Mouse (Mus musculus) brown adipose tissue, adult 24 weeks (tissue): ENCODE measurements around the gene Sit1. TPM values are rescaled to one million over a fixed set of nuclear protein-coding genes. Genes with fewer than 3 reads are reported as not detected.

Experiments used
- H3K27ac ChIP-seq: fragments of 200-500 bp; replicated peaks from 2 replicates; pipeline ENCODE4 v1.5.1; 2012; ENCODE audit warnings: low read depth, mild to moderate bottlenecking, low read length
- H3K4me1 ChIP-seq: fragments of 200-500 bp; 2 replicates; pipeline ENCODE4 v1.6.1; 2012; ENCODE audit warnings: low read length, mixed read lengths; ENCODE audit not compliant: control insufficient read depth, insufficient read depth, insufficient read length
- H3K4me3 ChIP-seq: fragments of 200-500 bp; 2 replicates; pipeline ENCODE4 v1.5.1; 2012; ENCODE audit warnings: low read depth, mild to moderate bottlenecking, low read length, moderate library complexity; ENCODE audit not compliant: insufficient read depth
- polyA plus RNA-seq: library from polyadenylated mRNA; stranded (reverse); fragments of >200 nt; gene quantifications from 2 replicates; pipeline ENCODE4 v1.2.4, GENCODE M21; 2012; ENCODE audit not compliant: missing spikeins, insufficient read depth, insufficient read length

Gene Sit1
- polyA plus RNA-seq, 1 experiment: not detected

DNA sequence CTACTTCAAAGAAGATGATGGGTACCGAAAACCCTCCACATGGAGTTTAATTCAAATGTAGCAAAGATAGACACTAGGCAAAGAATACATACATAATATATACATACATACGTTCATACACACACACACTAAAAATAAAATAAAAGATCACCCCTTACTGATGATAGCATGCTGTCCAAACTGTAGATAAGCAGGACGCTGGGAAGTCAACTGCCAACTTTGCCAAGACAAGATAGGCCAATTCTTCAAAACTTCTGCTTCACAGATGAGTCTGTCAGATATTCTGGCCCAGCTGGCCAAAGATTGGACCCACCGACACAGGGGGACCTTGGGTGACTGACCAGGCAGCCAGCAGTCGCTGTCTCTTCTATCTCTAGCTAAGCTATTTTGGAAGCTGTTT is 20.4 kb downstream of the Sit1 start:
- Histone ChIP-seq H3K27ac (no peak overlapping the region), H3K4me1 (no peaks in the 10 kb centered on the region), H3K4me3 (no peak overlapping the region)

DNA sequence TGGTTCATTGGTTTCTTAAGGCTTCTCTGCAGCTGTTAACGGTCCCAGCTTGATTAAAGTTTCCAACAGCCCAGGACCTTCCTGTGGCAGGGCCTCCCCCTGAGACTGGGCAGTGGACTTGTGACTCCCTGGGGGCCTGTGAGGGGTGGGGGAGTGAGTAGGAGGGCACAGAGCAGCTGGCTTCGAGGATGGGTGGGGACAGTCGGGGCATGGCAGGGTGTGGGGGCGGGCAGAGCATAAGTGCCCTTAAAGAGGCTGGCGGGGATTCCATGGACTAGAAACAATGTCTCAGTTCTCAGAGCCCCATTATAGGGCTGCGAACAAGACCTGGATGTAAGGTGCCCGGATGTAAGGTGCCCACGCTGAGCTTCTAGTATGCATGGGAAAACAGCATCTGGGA is 26.4 kb downstream of the Sit1 start:
- Histone ChIP-seq H3K4me1 (no peaks in the 10 kb centered on the region), H3K27ac (no peak overlapping the region), H3K4me3 (no peak overlapping the region)

DNA sequence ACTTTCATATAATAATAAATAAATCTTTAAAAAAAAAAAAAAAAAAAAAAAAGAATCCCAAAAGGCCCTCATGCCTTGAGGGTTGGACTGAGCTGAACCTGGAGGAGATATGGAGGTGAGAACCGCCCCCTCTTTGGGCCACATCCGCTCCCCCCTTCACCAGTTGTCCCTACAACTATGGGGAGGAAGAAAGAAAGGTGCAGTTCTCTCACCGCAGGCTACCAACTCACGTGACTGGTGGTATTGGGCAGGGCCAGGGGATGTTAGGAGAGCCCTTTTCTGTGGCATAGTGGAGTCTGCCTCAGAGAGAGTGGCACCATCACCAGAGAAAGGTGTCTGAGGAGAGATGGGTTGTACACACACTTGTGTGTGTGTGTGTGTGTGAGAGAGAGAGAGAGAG is 27.1 kb downstream of the Sit1 start:
- Histone ChIP-seq H3K27ac (no peak overlapping the region), H3K4me3 (no peak overlapping the region), H3K4me1 (no peaks in the 10 kb centered on the region)

DNA sequence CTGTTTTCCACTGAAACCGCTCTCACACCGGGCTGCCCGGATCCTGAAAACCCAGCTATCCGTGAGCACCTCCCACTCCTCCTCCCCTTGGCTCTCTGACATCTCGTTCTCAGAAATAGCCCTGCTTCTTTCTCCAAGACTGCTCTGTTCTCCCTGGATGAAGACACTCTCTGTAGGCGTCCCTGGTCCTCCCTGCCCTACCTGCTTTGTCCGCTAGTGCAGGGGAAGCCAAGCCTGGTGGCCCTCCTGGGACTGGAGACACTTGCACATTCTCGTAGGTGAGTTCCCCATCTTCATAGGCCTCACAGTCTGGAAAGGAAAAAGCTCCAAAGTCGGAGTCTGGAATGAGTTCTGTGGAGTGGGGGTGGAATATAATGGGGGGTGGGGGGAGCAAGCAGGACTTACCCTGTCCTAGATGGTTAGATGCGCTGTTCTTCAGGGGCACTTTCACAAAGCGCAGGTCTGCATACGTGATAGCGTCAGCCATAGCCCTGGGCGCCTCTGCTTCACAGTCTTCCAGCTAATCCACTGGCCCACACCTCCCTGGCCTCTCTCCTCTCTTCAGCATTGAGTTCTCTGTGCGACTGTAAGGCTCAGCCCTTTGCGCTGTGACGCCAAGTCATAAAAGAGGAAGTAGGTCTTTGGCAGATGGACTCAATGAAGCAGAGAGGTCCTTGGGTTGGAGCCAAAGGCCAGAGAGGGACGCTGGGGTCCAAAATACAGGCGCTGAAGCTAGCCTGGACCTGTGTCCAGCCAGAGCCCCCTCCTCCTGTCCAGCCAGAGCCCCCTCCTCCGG is 29.3 kb downstream of the Sit1 start, which contains the start of gene Cd72:
TSS of gene Cd72 (minus strand) at position 588 of the 796 bp plus-strand sequence.
- H3K4me1 ChIP-seq: no peaks in the 10 kb centered on the region
- H3K4me3 ChIP-seq: 0 out of 2 replicates have a peak within 1 kb of the TSS, but pooled peaks have one; percentile 1
- H3K27ac ChIP-seq: no peak within 1 kb of the TSS

DNA sequence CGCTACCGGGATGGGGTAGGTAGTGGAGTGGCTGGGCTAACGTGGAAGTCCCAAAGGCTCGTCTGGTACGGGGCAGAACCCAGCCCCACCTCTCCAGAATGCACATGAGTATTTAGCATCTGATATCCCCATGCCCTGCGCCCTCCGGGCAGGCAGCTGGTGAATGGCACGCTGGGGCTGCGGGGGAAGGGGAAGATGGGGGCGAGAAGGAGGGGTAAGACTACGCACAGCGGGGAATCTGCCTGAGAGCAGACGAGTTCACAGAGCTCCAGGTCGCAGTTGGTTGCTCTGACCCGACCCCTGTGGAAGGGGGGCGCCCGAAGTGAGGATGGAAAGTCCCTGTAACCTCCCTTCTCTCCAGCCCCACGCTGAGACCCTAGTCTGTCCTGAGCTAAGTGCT is 30.1 kb downstream of the Sit1 start:
- H3K4me1 ChIP-seq: no peaks in the 10 kb centered on the region
- no peak overlapping the region for H3K27ac ChIP-seq
- H3K4me3 ChIP-seq: peak overlapping the region; percentile 23

DNA sequence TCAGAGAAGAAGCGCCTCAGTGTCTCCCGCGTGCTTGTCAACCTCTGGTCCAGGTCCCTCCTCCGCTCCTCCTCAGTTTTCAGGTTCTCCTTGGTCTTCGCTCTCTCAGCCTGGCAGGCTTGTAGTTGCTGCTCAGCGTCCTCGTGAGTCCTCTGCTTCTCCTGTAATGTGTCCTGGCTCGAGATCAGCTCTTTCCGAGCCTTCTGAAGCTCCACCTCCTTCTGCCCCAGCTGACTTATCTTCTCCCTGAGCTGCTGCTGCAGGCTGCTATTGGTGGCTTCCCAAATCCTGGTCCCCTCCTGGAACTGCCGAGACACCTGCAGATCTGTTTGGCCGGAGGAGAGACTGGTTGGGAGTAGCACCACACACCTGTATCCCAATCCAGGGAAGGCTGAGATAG is 31.2 kb downstream of the Sit1 start:
- H3K27ac ChIP-seq: no peak overlapping the region
- no peaks in the 10 kb centered on the region for H3K4me1 ChIP-seq

DNA sequence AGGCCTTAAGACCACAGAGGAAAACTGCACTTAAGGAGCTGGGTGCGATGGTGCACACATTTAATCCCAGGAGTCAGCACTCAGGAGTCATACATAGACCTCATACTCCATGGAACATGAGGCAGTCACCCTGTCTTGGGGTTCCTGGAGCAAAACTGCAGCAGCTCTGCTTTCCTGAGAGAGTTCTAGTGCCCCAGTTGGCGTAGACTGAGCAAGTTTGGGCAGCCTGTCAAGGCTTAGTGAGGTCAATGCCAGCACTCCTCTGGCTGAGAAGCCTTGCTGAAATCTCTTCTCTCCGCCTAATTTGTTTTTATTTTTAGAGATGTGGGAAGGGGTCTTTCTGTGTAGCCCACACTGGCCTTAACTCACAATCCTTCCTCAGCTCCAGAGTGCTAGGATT is 35.0 kb downstream of the Sit1 start:
- no peak overlapping the region for H3K27ac ChIP-seq

More for the DNA sequence above, 31.2 kb downstream of the Sit1 start:
- no peak overlapping the region for H3K4me3 ChIP-seq

DNA sequence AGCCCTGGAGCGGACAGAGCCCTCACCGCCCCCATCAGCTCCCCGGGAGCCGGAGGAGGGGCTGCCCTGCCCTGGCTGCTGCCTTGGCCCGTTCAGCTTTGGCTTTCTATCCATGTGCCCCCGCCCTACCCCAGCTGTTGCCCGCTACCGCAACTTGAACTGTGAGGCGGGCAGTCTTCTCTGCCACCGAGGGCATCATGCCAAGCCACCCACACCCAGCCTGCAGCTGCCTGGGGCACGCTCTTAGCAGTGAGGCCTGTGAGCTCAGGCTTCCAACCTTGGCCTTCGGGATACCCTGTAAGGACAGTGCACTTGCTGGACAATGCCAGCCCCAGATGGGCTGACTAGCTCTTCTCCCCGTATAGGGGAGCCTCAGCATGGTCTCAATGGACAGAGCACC is 36.3 kb downstream of the Sit1 start:
- Histone ChIP-seq H3K4me1 (no peaks in the 10 kb centered on the region), H3K27ac (no peak overlapping the region), H3K4me3 (no peak overlapping the region)

More for the DNA sequence above, 35.0 kb downstream of the Sit1 start:
- no peak overlapping the region for H3K4me3 ChIP-seq
- no peaks in the 10 kb centered on the region for H3K4me1 ChIP-seq

DNA sequence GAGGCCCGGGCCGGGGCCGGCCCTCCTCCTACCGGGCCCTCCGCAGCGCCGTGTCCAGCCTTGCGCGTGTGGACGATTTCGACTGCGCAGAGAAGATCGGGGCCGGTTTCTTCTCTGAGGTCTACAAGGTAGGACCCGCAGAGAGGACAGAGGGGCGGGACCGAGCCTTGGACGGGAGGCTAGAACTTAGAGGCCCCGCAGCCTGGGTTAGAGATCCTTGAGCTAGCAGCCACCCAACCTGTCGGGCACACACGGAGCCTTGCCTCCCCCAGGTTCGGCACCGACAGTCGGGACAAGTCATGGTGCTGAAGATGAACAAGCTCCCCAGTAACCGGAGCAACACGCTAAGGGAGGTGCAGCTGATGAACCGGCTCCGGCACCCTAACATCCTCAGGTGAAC is 40.0 kb downstream of the Sit1 start:
- Histone ChIP-seq H3K4me1 (no peaks in the 10 kb centered on the region), H3K4me3 (peak overlapping the region; percentile 66), H3K27ac (no peak overlapping the region)

DNA sequence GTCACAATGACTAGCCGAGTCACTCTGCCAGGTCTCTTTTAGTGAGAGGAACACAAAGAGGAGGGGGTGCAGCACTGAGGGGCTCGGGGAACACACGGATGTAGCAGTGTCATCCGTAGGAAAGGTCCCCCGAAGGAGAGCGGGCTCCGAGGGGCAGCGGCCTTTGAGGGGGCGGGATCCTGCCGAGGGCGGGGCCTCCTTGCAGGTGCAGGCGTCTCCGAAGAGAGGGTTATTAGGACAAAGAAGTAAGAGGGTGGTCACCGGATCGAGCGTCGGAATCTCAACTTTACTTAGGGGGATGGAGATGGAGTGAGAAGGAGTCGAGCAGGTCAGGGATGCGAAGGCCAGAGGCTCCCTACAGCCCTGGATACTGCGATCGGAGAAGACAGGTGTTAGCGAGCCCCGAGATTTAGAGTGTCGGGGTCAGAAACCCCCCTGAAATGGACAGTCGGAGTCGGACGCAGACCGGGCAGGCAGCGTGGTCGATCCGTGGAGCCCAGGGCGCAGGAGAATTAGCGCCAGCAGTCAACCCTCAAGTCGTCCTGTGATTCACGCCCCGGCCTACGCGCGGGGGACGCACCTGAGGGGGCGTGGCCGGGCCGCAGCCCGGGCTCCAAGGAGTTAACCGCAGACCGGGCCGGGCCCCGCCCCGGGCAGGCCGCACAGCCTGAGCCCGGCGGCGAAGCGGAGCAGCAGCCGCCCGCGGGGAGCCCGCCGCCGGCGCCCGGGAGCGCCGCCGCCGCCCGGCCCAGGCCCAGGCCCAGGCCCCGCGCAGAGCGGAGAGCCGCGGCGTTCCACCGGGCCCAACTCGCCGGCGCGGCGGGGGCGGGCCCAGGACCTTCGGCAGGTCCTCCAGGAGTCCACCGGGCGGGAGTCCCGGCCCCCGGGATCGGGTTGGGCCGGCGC is 40.8 kb downstream of the Sit1 start:
- H3K4me1 ChIP-seq: no peaks in the 10 kb centered on the region
- H3K27ac ChIP-seq: peak overlapping the region; percentile 78
- peak overlapping the region; percentile 66 for H3K4me3 ChIP-seq

DNA sequence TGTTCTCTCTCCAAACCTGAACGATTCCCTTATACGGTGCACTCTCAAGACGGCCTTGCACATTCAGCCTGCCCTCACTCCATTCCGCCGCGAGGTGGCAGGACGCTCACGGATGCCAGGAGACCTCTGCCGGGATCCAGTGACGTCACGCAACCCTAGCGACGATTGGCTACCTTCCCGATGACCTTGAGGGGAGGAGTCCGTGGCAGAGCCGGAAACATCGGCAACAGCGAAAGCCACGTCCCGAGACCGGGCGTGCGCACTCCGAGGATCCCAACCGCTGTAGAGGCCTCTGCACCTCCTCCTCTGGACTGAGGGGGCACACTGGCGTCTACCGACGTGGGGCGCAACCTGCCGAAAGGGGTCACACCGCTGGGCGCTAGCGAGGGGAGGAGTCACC is 41.5 kb downstream of the Sit1 start:
- Histone ChIP-seq H3K27ac (peak overlapping the region; percentile 78), H3K4me1 (no peaks in the 10 kb centered on the region), H3K4me3 (peak overlapping the region; percentile 66)

DNA sequence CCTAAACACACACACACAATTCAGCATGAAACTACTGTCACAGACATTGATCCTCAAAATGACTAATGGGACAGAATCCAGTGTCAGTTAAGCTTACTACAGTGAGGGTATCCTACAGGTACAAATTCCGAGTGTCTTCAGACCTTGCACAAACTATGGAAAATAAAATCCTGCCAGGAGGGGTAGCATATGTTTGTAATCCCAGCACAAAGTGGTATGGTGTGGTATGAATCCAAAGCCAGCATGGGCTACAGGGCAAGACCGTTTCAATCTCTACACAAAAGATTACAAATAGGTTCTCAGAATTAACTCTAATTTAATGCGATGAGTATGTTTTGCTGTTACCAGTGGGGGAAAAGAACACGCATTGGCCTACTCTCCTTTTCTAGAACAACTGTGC is 41.9 kb downstream of the Sit1 start, which contains the start of gene Tesk1:
TSS of gene Tesk1 (plus strand) at position 301 of the 400 bp plus-strand sequence.
- peak within 1 kb of the TSS; percentile 66 for H3K4me3 ChIP-seq
- no peaks in the 10 kb centered on the region for H3K4me1 ChIP-seq
- peak within 1 kb of the TSS; percentile 78 for H3K27ac ChIP-seq

DNA sequence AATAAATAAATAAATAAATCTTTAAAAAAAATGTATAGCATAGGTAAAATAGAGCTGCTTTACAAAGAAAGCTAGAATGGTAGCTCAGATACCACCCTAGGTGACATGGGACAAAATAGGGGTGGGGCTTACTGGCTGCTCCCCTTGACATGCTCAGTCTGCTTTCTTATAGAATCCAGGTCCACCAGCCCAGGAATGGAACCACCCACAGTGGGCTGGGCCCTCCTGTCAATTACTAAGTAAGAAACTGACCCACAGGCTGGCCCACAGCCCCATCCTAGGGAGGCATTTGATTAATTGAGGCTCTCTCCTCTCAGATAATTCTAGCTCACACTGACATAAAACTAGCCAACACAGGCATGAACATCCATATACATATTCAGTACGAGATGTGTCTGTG is 50.7 kb downstream of the Sit1 start:
- Histone ChIP-seq H3K27ac (no peak overlapping the region), H3K4me1 (no peaks in the 10 kb centered on the region; the same call in 1 of the 2 replicates), H3K4me3 (no peak overlapping the region)
